Mouse (Mus musculus): ENCODE data around the gene Taf3. TPM values are rescaled to one million over a fixed set of nuclear protein-coding genes. Genes with fewer than 3 reads are reported as not detected.

The Taf3 gene
- total RNA-seq, 2 experiments from 2014 or later: 11.8 to 12.9 TPM

DNA sequence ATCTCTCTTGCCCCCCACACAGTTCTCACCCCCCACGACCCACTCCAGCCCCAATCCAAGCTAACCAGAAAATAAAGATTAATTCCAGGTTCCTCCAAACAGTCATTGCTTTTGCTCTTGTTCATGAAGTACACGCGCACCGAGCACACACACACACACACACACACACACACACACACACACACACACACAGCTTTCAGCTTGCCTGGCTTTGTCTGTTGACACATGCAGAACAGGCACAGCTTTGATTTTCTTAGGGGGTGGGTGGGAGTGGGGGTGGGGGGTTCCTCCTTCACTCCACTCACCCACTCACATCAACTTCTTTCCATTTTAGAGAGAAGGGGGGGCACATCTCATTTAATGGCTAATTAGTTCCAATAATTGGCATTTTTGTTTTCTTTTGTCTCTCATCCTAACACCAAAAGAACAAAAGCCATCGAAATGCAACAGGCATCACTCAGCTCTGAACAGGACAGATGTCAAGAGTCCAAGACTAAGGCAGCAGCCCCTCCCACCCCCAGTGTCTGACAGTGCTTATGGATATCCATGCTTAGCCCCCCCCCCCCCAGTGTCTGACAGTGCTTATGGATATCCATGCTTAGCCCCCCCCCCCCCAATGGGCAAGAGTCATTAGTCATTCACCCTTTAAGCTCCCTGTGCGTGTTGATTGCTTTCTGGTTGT lies 155.0 kb downstream of the Taf3 start:
- DNase-seq (ENCODE audit: low spot score in 2 of 2): no peak

DNA sequence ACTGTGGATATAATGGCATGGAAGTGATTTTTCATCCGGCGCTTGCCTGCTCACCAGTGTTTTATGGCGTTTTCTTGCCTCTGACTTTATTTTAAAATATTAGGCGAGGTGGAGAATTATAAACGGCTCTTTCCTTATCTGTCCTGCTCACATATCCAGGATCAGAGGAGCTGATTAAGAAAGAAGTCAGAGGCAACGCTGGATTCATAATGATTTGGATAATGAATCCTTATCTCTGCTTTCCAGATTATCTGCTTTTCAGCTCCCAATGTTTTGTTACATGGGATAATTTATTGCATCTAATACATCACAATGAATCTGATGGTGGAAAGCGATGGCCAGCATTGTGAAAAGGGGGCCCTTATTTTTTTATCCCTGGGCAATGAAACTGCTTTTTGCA lies 155.9 kb downstream of the Taf3 start:
- DNase-seq (ENCODE audit: low spot score in 2 of 2): no peak

- no peak for DNase-seq (ENCODE audit: low spot score in 2 of 2)
These were observed 157.5 kb downstream of the Taf3 start for GRCm38 (mm10) chr2:9890906-9891305.

GRCm38 (mm10) chr2:9890251-9890650 lies 158.1 kb downstream of the Taf3 start:
- no peak for DNase-seq (ENCODE audit: low spot score in 2 of 2)

DNA sequence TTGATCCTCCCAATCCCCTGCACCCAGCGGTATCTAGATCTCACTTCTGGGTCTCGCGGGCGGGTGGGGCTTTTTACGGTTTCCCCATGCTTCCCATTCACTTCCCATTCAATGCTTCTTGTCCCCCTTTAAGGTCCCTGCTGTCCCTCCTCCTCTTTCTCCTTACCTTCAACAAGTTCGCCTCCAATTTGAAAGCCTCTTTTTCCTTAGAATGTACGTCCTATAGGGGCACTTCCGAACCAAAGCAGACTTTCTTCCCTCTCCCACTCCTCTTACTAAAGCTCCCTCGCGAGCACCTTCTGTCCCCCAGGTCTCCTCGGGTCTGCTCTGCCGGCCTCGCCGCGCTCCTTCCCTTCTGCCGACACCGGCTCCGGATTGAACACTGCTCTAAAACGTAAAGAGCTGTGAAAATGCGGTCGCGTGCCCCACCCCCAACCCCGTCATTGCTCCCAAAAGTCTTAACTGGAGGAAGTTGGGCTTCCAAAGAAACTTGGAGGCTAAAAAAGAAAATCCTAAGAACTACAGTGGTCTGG lies 158.7 kb downstream of the Taf3 start, which contains the start of gene Gata3:
TSS of gene Gata3 (minus strand) at position 384 of the 533 bp plus-strand sequence.
- DNase-seq (ENCODE audit: low spot score in 2 of 2): no peak

- no peak for DNase-seq (ENCODE audit: low spot score in 2 of 2)
These were observed 159.3 kb downstream of the Taf3 start, which contains the start of gene 9230102O04Rik for GRCm38 (mm10) chr2:9888913-9889650. Gene 9230102O04Rik, minus strand, starts transcription at chr2:9889540.

DNA sequence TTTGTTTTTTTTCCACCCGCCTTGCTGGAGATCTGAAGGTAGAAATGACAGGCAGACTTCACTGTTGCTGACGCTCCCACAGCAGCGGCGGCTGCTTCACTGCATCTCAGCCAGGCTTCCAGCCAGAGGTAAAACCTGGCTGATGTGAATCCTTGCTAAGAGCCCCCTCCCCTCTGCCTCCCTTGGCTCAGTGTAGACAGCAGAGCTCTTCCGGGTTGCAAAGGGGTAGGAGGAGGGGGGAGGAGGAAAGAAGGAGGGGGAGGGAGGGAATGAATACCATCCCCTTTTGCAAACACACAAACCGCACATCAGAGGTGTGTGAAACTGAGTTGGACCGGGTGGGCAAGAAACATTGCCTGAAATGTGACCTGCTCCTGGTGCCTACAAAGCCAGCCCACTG lies 160.8 kb downstream of the Taf3 start:
- no peak for DNase-seq (ENCODE audit: low spot score in 2 of 2)

DNA sequence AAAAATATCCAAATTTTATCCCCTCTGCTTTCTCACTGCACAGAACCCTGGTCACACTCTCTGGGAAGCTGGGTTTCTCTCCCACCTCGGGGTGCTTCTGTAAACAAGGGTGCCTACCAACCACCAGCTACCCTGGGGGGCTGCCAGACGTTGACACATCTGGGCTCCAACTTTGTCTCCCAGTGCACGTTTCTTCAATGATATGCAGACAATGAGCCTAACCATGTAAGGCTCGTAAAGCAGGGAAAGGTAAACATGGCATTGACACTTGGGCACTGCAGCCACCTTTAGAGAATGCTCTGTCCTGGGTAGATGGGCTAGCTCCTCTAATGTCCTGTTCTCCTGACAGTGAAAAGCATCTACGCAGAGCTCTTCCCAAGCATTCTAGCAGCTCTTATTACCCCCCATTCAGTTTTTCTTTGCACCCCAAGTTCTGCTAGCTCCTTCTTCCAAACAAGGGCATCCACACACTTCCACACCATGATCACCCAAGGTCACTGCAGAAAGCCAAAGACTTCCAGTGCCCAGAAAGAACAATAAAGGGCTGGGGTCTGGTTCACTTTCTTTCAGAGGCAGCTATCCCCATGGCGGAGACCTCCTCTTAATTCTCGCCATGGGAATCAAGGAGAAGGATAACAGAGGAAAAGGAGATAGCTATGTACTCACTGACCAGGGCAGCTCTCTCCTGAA lies 161.3 kb downstream of the Taf3 start:
- DNase-seq (ENCODE audit: low spot score in 2 of 2): no peak

GRCm38 (mm10) chr2:9886031-9886430 lies 162.4 kb downstream of the Taf3 start:
- no peak for DNase-seq (ENCODE audit: low spot score in 2 of 2)

DNA sequence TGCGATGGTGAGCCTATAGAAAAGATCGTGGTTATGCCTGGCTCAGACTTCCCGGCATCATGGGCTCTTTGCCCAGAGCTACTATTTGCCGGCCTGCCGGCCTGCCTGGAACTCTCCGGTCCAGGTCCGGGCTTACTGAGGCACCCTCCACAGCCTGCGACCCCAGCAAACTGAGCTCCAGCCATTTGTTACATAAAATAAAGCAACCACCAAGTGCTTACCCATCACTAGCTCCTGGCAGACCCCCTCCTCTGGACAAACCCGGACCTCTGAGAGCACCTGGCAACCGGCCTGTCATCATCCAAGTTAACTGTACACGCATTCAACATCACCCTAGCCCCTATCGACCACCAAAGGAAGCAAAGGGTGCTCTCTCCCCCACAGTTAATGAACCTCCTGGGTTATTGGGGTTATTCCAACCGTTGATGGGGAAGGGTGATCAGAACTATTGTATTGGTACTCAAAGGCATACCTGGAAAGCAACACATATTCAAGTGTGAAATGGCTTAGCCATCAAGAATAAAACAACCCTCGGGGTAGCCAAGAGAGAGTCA lies 163.1 kb downstream of the Taf3 start:
- no peak for DNase-seq (ENCODE audit: low spot score in 2 of 2)

DNA sequence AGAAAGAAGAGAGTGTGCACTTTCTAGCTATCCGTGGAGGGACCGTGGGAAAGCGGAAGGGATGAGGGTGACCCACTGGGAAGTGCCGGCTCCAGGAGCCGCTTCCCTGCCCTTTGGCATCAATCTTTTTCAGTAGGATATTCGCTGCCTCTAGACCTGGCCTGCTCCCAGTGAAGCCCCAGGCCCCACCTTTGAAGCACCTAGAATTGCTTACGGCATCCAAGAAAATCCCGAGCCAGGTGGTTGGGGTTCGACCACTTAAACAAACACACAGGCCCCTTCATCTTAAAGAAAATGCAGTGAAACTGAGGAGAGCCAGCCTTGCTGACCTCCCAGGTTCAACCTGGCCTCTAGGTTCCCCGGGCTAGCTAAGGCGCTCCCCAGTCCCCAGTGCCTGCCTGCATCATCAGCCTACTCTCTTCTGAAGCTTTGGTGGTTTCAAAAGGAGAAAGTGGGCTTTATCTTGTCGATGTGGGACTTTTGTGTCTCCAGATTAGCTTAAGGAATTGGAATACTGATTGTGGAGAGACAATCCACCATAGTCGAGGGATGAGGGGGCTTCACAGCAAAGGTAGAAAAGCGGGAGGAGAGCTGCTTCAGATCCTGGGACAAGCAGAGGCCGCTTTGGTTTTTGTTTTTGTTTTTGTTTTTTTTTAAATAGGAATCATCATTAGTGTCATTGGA lies 163.7 kb downstream of the Taf3 start:
- no peak for DNase-seq (ENCODE audit: low spot score in 2 of 2)

DNA sequence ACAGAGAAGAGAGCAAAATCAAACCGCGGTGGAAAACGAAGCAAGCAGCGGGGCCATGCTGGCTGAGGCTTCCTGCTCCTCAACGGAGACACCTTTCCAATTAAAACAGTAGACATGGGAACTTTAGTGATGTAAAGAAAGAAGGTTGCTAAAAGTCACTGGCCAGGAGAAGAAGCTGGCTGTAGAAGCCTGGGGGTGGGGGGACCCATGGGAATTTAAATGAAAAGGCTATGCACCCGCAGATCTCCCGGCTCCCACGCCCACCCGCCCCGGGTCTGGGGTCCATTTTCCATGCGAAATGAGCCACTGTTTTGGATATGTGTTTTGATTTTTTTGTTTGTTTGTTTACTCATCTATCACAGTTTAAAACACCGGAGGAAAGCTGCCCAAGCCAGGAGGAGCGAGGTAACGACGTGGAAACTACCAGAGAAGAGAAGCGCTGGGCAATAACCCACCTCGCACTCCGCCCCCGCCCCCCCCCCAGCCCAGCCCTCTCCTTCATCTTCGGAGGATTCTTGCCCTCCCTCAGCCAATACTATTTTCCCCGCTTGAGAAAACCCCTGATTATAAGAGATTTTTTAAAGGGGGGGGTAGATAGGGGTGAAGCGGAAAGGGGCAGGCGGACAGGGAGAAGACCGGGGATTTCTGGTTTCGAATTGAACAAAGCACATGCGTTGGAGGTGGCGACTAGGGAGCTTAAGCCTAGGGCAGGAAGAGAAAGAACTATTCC lies 164.4 kb downstream of the Taf3 start:
- no peak for DNase-seq (ENCODE audit: low spot score in 2 of 2)

DNA sequence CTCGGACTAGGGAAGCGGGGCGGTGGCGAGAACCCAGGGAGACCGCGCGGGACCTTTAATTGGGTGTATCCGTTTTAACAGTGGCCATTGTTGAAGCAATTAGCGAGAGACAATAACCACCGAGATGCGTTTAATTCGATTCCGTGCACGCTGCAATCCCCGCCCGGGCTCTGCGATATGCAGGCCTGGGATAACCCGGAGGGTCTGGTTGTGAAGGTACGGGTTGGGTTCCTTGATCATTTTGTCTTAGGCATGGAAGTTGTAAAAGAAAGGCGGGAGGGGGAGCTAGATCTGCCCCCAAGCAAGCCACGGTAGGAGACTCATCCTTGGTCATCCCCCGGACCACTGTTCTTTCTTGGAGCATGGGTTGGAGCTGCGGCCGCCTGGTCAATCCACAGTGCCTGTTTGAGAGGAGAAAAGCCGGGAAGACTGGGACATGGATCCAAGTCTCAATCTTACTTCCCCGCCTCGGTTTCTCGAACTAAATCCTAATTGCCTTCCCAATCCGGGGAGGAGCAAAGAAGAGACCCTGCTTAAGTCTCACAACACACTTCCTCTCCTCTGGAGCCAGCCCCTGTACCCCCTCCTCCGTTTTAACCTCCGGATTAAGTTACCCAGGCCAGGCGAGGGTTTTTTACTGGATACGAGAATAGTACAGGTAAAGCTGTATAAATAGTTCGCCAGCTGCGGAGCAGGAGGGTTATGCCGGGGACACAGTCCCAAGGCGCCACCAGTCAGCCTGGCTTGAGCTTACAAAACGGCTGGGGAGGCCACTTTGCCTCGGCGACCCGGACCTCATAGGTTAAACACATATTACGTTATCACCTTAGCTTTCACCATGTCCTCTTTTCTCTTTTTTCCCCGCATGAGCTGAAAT lies 165.2 kb downstream of the Taf3 start:
- no peak for DNase-seq (ENCODE audit: low spot score in 2 of 2)

DNA sequence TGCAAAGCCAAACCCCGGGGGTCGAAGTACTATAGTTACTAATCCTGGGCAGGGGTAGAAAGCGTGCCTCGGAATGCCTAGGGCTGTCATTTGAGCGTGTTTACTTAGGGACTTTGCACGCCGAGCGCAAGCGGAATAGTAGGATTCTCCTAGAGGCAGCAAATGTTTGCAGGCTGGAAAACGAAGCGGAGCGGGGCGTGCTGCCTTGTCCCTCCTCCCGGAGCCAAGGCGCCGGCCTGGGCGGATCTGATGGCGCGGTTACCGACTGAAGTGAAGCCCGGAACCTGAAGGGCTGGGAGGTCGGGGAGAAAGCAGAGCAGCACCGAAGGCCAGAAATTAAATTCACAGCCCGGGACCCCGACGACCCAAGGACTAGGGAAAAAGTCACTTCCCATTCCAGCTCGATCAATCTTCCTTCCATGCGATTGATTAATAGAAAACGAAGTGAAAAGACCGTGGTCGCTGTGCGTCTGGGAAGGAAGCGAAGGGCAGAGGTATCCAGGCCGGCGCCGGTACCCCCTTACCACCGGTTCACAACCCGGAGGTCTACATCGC lies 165.9 kb downstream of the Taf3 start:
- no peak for DNase-seq (ENCODE audit: low spot score in 2 of 2)

- no peak for DNase-seq (ENCODE audit: low spot score in 2 of 2)
These were observed 166.8 kb downstream of the Taf3 start for GRCm38 (mm10) chr2:9881611-9882023.

GRCm38 (mm10) chr2:9881051-9881591 lies 167.3 kb downstream of the Taf3 start, which contains the start of gene 4930412O13Rik:
Gene 4930412O13Rik, plus strand, starts transcription at chr2:9881252.
- no peak for DNase-seq (ENCODE audit: low spot score in 2 of 2)

DNA sequence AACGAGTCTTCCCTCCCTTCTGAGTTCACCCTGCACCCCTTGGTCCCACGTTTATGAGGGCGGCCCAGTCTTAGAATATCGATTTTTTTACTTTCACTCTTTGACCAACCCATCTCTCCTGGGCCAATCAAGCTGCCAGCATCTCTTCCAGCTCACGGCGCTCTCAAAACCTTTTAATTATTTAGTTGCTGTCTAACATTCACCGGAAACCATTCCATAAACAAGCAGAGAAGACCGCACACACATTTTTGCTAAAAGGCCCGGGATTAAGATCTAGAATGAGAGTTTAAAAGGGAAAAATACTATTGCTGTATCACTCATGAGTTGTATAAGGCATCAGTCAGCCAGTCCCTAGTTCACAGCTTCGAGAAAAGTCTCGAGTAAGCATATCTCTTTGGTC lies 168.1 kb downstream of the Taf3 start:
- no peak for DNase-seq (ENCODE audit: low spot score in 2 of 2)

DNA sequence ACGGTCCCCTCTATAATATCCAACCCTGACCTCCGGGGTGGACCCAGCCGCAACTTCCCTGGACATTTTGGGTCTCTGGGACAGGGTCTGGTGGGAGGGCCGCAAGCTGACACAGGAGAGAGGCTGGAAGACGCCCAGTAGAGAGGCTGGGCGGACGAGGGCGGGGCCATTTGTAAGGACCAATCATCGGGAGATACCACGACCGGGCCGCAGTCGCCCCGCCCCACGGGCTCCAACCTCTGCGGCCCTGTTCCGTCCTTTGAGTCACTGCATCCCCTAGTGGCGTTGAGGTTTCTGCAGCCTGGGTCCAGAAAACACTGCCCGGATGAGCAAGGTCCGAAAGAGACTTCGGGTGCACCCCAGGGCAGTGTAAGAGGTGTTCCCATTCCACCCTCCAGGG lies 168.9 kb downstream of the Taf3 start:
- DNase-seq (ENCODE audit: low spot score in 2 of 2): peak; percentile 42 to 67

Measured in layer of hippocampus, postnatal 14 days (tissue).